In genomic region chr17:78562768-78563660, GRCm38 (mm10) we compare ENCODE assay signal across 8 mouse cellular contexts. TPM values are rescaled to one million over a fixed set of nuclear protein-coding genes. Genes with fewer than 3 reads are reported as not detected.
A peak's percentile ranks its signal among the peaks of the same experiment; 100 is the strongest.
DNase-seq lines count a peak whose midpoint lies in the region; ATAC-seq lines count a peak whose summit lies in the region.

No protein-coding gene starts in this region.

- H3K9me3 ChIP-seq in heart, embryonic 10.5 days = no peaks in the 10 kb centered on the region
- H3K9me3 ChIP-seq in hindbrain, embryonic 11.5 days (ENCODE audit: control insufficient read depth, low read length) = no peaks in the 10 kb centered on the region

- H3K27ac ChIP-seq in heart, embryonic 10.5 days = peak overlapping the region; percentile 47; the same call in 1 of the 2 replicates
- H3K27ac ChIP-seq in hindbrain, embryonic 11.5 days (ENCODE audit: low read depth, low read length) = no peak overlapping the region

- H3K36me3 ChIP-seq in heart, embryonic 10.5 days = no peaks in the 10 kb centered on the region
- H3K36me3 ChIP-seq in hindbrain, embryonic 11.5 days (ENCODE audit: control insufficient read depth, insufficient read depth, low read length) = no peaks in the 10 kb centered on the region

- H3K4me1 ChIP-seq in heart, embryonic 10.5 days = peaks cover 20% of the 10 kb centered on the region
- H3K4me1 ChIP-seq in hindbrain, embryonic 11.5 days (replicated peaks; ENCODE audit: control insufficient read depth, insufficient read depth, low read length) = no peaks in the 10 kb centered on the region

- peak; percentile 74 for DNase-seq in heart, embryonic 10.5 days (ENCODE audit: low spot score)
- DNase-seq in heart, postnatal 25 days (ENCODE audit: low spot score) = no peak
- DNase-seq in embryo, embryonic 11 days = peak; percentile 86
- peak; percentile 47 for DNase-seq in hindbrain, embryonic 11.5 days (ENCODE audit: low spot score)
- DNase-seq in thymus, postnatal 10 days (ENCODE audit: low spot score in 2 of 2) = no peak
- DNase-seq in right cerebral cortex, postnatal 36 days (ENCODE audit: low spot score in 2 of 2) = no peak
- DNase-seq in thymus, adult 18-20 months = no peak

- peak overlapping the region; percentile 38 for H3K4me3 ChIP-seq in heart, embryonic 10.5 days
- no peak overlapping the region for H3K4me3 ChIP-seq in hindbrain, embryonic 11.5 days (ENCODE audit: low read depth, low read length)

- intact Hi-C loops in heart, postnatal 25 days (cut with DNase I) = no loop called here

- 0 out of 2 replicates have a peak, but pooled peaks have one; percentile 55 for ATAC-seq in hindbrain, embryonic 11.5 days (ENCODE audit: low FRiP score)
- peak; percentile 94 for ATAC-seq in megakaryocyte, adult 5-6 weeks (ENCODE audit: poor library complexity, severe bottlenecking)

- no peaks in the 10 kb centered on the region for H3K27me3 ChIP-seq in heart, embryonic 10.5 days (ENCODE audit: insufficient read depth, poor library complexity, severe bottlenecking)
- no peaks in the 10 kb centered on the region for H3K27me3 ChIP-seq in hindbrain, embryonic 11.5 days (ENCODE audit: control insufficient read depth, insufficient read depth, low read length)

- 29% methylated on average over 18 of the region's 18 CpGs for WGBS in heart, embryonic 10.5 days
- 38% methylated on average over 18 of the region's 18 CpGs for WGBS in hindbrain, embryonic 11.5 days

- H3K4me2 ChIP-seq in hindbrain, embryonic 11.5 days (replicated peaks; ENCODE audit: low read depth, low read length) = no peak overlapping the region

- H3K9ac ChIP-seq in hindbrain, embryonic 11.5 days (ENCODE audit: low read depth, low read length) = no peak overlapping the region

RNA-seq across cellular contexts. Expression of gene Vit, which starts 55.1 kb away (rescaled TPM):
- polyA plus RNA-seq in heart, embryonic 10.5 days (2016; fragmentation: Nextera tagmentation; extraction: Ambion mirVana) = 0.12 and 0.23 TPM in 2 replicates
- total RNA-seq in heart, postnatal 25 days (2021) = 1 to 10 TPM; 1.2 to 1.6 TPM
- polyA plus RNA-seq in hindbrain, embryonic 11.5 days (2014; fragmentation: Nextera tagmentation; extraction: Ambion mirVana) = 4.0 and 5.0 TPM in 2 replicates
- total RNA-seq in megakaryocyte, adult 5-6 weeks (2015) = not detected in 2 replicates
- total RNA-seq in megakaryocyte, adult 5-6 weeks (2017) = not detected in 2 replicates

Comparison
In these comparisons a context has a peak if more than half of its experiments do, and no peak if none do; other contexts are left out.
1. DNase-seq: peak in heart, embryonic 10.5 days (single experiment), embryo, embryonic 11 days (single experiment) and hindbrain, embryonic 11.5 days (single experiment); none in heart, postnatal 25 days (single experiment), thymus, postnatal 10 days (0 of 2), right cerebral cortex, postnatal 36 days (0 of 2) and thymus, adult 18-20 months (0 of 2).